Mouse (Mus musculus): Measurements from ENCODE around the gene Atxn1.

The Atxn1 gene

DNA sequence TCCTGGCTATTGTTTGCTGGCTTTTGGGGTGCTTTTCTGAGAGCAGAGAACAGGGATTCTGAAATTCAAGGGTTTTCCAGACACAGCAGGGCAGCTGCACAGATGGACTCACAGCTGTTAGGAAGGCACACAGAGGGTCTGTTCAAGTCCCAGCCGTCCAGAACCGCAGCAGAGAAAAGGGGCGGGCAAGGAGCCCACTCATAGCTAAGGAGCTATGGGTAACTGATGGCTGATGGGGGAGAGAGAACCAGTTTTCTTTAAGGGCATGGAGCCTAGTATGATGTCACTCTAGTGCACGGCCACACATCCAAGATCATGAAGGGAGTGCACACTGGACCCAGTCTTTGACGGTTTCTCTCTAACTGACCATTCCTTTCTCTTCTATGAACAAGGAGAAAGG is 200.5 kb downstream of the Atxn1 start:
- DNase-seq, result no peak

- DNase-seq, result no peak
Measured at GRCm38 (mm10) chr13:45762278-45762677, 202.5 kb downstream of the Atxn1 start.

GRCm38 (mm10) chr13:45754483-45754882 is 210.3 kb downstream of the Atxn1 start:
- no peak for DNase-seq

DNA sequence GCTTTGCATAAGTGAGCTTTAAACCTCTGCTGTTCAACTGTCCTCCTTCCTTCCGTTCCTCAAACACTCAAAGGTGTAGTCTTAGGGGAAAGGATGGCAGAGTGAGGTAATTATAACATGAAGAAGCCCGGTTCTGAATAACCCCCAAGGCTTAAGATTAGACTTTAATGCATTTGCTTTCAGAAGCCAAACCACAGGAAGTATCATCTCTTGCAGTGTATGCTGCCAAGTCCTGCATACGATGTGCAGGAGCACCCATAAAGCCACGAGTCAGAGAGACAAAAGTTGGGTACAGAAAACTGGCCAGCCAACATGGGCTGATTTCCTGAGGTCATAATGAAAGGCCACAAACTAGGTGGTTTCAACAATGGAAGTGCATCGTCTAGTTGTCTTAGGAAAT is 212.3 kb downstream of the Atxn1 start:
- DNase-seq, result no peak

- DNase-seq, result no peak
Measured at GRCm38 (mm10) chr13:45751231-45751630, 213.6 kb downstream of the Atxn1 start.

DNA sequence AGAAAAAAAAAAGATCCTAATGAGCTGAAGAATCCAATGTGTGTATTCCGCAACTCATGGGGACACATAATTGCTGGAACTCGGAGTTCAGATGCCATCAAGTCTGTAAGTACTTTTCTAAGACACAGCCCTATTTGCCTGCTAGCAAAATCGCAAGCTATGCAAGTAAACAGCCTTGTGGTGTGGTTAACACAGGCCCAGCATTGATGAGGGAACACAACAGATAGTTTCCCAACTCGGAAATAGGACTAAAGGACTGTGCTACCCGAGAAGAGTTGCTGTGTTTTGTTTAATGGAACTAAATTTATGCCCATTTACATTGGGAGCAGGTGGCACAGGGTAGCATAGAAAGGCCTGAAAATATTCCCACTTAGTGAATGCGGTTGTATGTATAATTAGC is 214.2 kb downstream of the Atxn1 start:
- no peak for DNase-seq

GRCm38 (mm10) chr13:45749937-45750336 is 214.9 kb downstream of the Atxn1 start:
- no peak for DNase-seq

- no peak for DNase-seq
Measured at GRCm38 (mm10) chr13:45749222-45749621, 215.6 kb downstream of the Atxn1 start.

GRCm38 (mm10) chr13:45748691-45749090 is 216.1 kb downstream of the Atxn1 start:
- peak in 1 of 2 experiments; percentile 20 for DNase-seq

DNA sequence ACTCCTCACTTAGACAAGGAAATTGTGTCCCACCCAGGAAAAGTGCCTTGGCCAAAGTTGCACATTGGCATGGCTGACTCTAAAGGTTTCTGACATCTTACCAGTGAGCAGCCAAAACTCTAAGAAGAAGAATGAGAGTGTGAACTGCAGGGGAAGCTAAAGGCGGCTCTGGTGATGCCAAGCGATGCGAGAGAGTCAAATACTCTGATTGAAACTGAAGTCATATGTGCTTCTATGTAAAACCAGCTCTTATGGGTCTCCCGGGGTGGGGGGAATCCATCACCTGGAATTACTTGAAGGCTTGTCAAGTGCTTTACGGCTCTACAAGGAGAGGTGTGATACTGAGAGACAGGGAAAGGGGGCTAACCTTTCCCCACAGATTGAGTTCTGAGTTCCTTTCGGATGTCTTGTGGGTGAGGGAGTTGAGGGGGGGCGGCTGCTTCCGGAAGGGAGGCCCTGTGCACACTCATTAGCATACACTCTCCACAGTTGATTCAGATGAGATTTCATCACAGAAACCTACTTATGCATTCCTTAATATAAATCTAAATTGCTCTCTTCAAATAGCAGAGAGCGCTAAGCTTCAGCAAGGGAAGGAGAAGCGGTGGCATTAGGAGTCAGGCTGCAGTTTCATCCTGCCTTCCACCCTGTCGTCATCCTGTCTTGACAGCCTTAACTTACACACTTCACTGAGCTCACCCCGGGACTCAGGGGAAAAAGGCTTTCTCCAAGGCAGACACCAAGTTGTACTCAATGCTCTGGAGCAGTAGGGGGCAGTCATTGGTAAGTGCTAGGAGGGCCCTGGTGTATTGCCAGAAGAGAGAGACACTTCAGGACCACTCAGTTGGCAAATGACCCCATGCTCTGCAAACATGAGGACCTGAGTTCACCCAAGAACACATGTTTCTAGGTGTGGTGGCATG is 218.7 kb downstream of the Atxn1 start:
- no peak for DNase-seq

- DNase-seq, result no peak
Measured at GRCm38 (mm10) chr13:45744803-45745432, 219.9 kb downstream of the Atxn1 start.

- no peak for DNase-seq
Measured at GRCm38 (mm10) chr13:45743848-45744247, 221.0 kb downstream of the Atxn1 start.

DNA sequence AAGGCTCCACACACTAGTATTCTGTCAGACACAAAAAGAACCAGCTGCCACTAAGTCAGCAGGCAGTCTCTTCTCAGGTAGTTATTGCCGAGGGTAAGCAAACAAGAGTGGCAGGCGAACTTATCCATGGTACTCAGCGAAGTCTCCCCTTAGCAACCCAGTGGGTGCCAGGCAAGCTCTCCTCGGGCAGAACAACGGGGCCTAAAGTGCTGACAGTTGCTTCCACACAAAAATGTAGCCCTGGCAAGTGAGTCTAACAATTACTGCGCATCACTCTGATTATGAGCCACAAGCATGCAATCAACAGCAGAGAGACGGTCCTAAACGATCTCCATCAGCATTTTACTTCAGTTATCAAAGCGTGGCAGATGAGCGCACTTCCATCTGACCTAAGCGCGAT is 224.4 kb downstream of the Atxn1 start:
- DNase-seq, result no peak

GRCm38 (mm10) chr13:45736241-45736640 is 228.6 kb downstream of the Atxn1 start:
- no peak for DNase-seq

DNA sequence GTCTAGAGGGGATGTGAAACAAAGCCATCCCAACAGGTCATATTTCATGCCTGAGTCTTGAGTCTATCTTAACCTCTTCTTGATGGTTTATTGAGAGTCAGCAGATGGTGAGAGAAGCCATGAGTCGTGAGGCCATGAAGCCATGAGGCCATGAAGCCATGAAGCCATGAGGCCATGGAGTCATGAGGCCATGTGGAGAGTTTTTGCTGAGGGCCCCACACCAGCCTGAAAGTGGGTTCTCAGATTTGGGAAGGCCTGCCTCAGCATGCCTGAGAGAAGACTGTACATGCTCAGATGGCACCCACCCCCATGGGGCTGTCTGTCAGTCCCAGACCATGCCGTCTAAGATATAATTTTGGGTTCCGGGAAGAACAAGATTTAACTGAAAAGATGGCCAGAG is 229.0 kb downstream of the Atxn1 start:
- DNase-seq, result no peak

DNA sequence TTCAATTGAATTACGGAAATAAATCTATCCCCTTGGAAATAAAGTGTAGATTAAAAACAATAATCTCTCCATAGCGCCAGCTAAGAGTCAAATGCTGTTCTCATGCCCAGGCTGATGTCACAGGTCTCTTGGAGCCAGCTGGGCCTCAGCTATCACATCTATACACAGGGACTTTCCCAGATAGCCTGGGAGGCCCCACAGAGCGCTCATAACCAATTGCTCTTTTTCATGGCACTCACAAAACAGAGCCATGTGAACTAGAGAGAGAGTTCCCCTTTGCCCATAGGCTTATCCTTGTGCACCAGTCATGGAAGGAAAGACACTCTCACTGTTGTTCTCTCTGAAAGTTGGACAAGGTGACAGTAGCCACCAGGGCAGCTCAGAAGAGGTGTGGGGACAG is 230.3 kb downstream of the Atxn1 start:
- DNase-seq, result no peak

- no peak for DNase-seq
Measured at GRCm38 (mm10) chr13:45732590-45732989, 232.2 kb downstream of the Atxn1 start.

- no peak for DNase-seq
Measured at GRCm38 (mm10) chr13:45726917-45727316, 237.9 kb downstream of the Atxn1 start.

GRCm38 (mm10) chr13:45726181-45726580 is 238.6 kb downstream of the Atxn1 start:
- DNase-seq, result no peak

DNA sequence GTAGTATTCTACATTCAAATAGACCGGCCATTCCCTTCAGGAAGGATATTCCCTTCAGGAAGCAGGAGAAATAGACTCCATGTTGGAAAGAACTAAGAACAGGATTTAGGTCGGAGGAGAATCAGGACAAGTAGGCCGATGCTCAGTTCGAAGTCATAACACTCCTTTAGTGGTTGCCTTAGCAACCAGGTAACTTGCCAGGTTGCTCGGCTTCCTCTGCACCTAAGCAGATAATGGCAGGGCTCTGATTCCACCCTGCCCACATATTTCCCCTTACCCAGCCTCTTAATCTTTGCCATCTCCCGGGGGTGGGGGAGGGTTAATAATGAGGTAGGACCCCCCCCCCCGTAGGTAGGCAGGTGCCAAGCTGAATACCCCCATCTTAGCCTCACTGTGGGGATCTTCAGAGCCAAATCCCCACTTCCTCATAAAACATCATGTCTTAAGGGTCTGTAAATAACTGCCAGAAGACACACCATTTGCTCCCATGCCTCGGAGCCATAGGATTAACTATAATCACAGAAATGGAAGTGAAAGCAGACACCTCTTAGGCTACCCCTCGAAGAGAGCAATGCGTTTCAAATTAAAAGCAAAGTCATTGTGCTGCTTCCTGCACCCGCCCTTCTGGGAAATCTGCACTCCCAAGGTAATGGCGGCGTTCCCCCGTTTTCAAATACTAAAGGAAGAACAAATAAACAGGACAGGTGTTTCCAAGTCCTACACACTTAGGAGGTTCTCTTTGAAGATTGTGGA is 240.1 kb downstream of the Atxn1 start:
- no peak for DNase-seq

DNA sequence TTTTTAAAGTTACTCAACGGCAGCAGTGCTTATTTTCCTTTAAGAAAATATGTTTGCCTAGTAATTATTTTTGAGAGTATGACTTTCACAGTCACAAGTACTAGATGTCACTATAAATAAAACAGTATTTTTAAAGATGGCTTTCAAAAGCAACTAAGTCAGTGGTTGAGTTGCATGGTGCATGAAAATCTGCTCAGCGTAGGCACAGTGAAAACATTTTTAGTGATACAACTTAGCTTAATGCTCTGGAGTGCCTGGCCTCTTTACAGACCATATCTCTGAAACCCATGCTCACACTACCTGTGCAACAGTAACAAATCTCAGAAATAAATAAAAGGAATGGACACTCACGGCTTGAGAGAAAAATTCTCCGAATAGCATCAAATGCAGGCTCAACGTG is 241.9 kb downstream of the Atxn1 start:
- DNase-seq, result no peak

GRCm38 (mm10) chr13:45721621-45722020 is 243.2 kb downstream of the Atxn1 start:
- peak in 1 of 2 experiments; percentile 7 for DNase-seq

GRCm38 (mm10) chr13:45718850-45719249 is 246.0 kb downstream of the Atxn1 start:
- peak in 1 of 2 experiments; percentile 46 for DNase-seq

All from lung, adult 18-20 months (tissue).